Mouse (Mus musculus): ENCODE measurements around the gene Bach1.
"Not testable (repeated sequence)": the region's sequence is repeated elsewhere in the genome, so short reads cannot be mapped to it uniquely, and the experiment has no call there.

Gene Bach1

GRCm38 (mm10) chr16:87680912-87681634, 17.7 kb upstream of the Bach1 start:
- no peak for DNase-seq (ENCODE audit: low spot score in 2 of 2)

GRCm38 (mm10) chr16:87681848-87682247, 16.9 kb upstream of the Bach1 start:
- no peak for DNase-seq (ENCODE audit: low spot score in 2 of 2)

- no peak for DNase-seq (ENCODE audit: low spot score in 2 of 2)
Observed at GRCm38 (mm10) chr16:87686458-87686857, 12.3 kb upstream of the Bach1 start.

GRCm38 (mm10) chr16:87687346-87687745, 11.4 kb upstream of the Bach1 start:
- DNase-seq (ENCODE audit: low spot score in 2 of 2), result no peak

- not testable (repeated sequence) for DNase-seq (ENCODE audit: low spot score in 2 of 2)
Observed at GRCm38 (mm10) chr16:87688328-87688727, 10.4 kb upstream of the Bach1 start.

- DNase-seq (ENCODE audit: low spot score in 2 of 2), result not testable (repeated sequence)
Observed at GRCm38 (mm10) chr16:87688823-87689222, 9.9 kb upstream of the Bach1 start.

- no peak for DNase-seq (ENCODE audit: low spot score in 2 of 2)
Observed at GRCm38 (mm10) chr16:87689225-87689624, 9.5 kb upstream of the Bach1 start.

- DNase-seq (ENCODE audit: low spot score in 2 of 2), result no peak
Observed at GRCm38 (mm10) chr16:87690506-87690905, 8.2 kb upstream of the Bach1 start.

- no peak for DNase-seq (ENCODE audit: low spot score in 2 of 2)
Observed at GRCm38 (mm10) chr16:87691102-87691501, 7.6 kb upstream of the Bach1 start.

- no peak for DNase-seq (ENCODE audit: low spot score in 2 of 2)
Observed at GRCm38 (mm10) chr16:87692591-87692990, 6.2 kb upstream of the Bach1 start.

GRCm38 (mm10) chr16:87697707-87698365, 909 bp upstream of the Bach1 start:
- no peak for DNase-seq (ENCODE audit: low spot score in 2 of 2)

GRCm38 (mm10) chr16:87699306-87699692, 554 bp downstream of the Bach1 start:
- DNase-seq (ENCODE audit: low spot score in 2 of 2), result no peak

GRCm38 (mm10) chr16:87699693-87700394, 1.1 kb downstream of the Bach1 start:
- DNase-seq (ENCODE audit: low spot score in 2 of 2), result peak in 1 of 2 experiments; percentile 31

- DNase-seq (ENCODE audit: low spot score in 2 of 2), result no peak
Observed at GRCm38 (mm10) chr16:87700395-87700765, 1.6 kb downstream of the Bach1 start.

- no peak for DNase-seq (ENCODE audit: low spot score in 2 of 2)
Observed at GRCm38 (mm10) chr16:87701891-87702290, 3.1 kb downstream of the Bach1 start.

- DNase-seq (ENCODE audit: low spot score in 2 of 2), result no peak
Observed at GRCm38 (mm10) chr16:87702881-87703280, 4.1 kb downstream of the Bach1 start.

GRCm38 (mm10) chr16:87704225-87704624, 5.5 kb downstream of the Bach1 start:
- no peak for DNase-seq (ENCODE audit: low spot score in 2 of 2)

- no peak for DNase-seq (ENCODE audit: low spot score in 2 of 2)
Observed at GRCm38 (mm10) chr16:87705892-87706589, 7.3 kb downstream of the Bach1 start.

GRCm38 (mm10) chr16:87707335-87707734, 8.6 kb downstream of the Bach1 start:
- DNase-seq (ENCODE audit: low spot score in 2 of 2), result no peak

GRCm38 (mm10) chr16:87708570-87708969, 9.8 kb downstream of the Bach1 start:
- no peak for DNase-seq (ENCODE audit: low spot score in 2 of 2)

- no peak for DNase-seq (ENCODE audit: low spot score in 2 of 2)
Observed at GRCm38 (mm10) chr16:87709144-87709543, 10.4 kb downstream of the Bach1 start.

- DNase-seq (ENCODE audit: low spot score in 2 of 2), result no peak
Observed at GRCm38 (mm10) chr16:87709971-87710370, 11.2 kb downstream of the Bach1 start.

Data from spleen, postnatal 14 days (tissue).